Mouse (Mus musculus) neural tube, embryonic 12.5 days (tissue): ENCODE results near the gene Myo3b. TPM values are rescaled to one million over a fixed set of nuclear protein-coding genes. Genes with fewer than 3 reads are reported as not detected.

Experiments
- ATAC-seq: fragments of 200-750 bp; cut with Nextera tagmentation; 2 replicates; pipeline ENCODE4 v1.8.0; 2017; ENCODE audit warnings: low read depth, mild to moderate bottlenecking, moderate TSS enrichment, moderate library complexity; ENCODE audit not compliant: low FRiP score
- H3K27ac ChIP-seq: fragments of 300-500 bp; sonication (generic); 2 replicates; pipeline ENCODE4 v1.5.1; 2016
- H3K27me3 ChIP-seq: fragments of 300-500 bp; sonication (generic); replicated peaks from 2 replicates; pipeline ENCODE4 v1.6.1; 2016; ENCODE audit warnings: mild to moderate bottlenecking
- H3K36me3 ChIP-seq: fragments of 300-500 bp; sonication (generic); 2 replicates; pipeline ENCODE4 v1.6.1; 2016; ENCODE audit warnings: mild to moderate bottlenecking
- H3K4me1 ChIP-seq: fragments of 300-500 bp; sonication (generic); 2 replicates; pipeline ENCODE4 v1.6.1; 2016
- H3K4me2 ChIP-seq: fragments of 300-500 bp; sonication (generic); replicated peaks from 2 replicates; pipeline ENCODE4 v1.6.1; 2016; ENCODE audit warnings: mild to moderate bottlenecking
- H3K4me3 ChIP-seq: fragments of 300-500 bp; sonication (generic); 2 replicates; pipeline ENCODE4 v1.5.1; 2016
- H3K9ac ChIP-seq: fragments of 300-500 bp; sonication (generic); 2 replicates; pipeline ENCODE4 v1.6.1; 2016; ENCODE audit warnings: mild to moderate bottlenecking
- H3K9me3 ChIP-seq: fragments of 300-500 bp; sonication (generic); 2 replicates; pipeline ENCODE4 v1.6.1; 2016; ENCODE audit warnings: mild to moderate bottlenecking
- WGBS: fragments of 180-500 bp; shearing (Covaris S2); methylation state at CpG from one replicate; pipeline ENCODE4 v1.1.7; 2016; 5-methylcytosine and 5-hydroxymethylcytosine counted together
- polyA plus RNA-seq: library from polyadenylated mRNA; unstranded; fragments of >200 nt; fragmentation: Nextera tagmentation; extraction: Ambion mirVana; gene quantifications from 2 replicates; pipeline ENCODE4 v1.2.1, GENCODE M21; 2016

Myo3b gene
- polyA plus RNA-seq, 1 experiment from 2014 or later = 0.04 TPM

DNA sequence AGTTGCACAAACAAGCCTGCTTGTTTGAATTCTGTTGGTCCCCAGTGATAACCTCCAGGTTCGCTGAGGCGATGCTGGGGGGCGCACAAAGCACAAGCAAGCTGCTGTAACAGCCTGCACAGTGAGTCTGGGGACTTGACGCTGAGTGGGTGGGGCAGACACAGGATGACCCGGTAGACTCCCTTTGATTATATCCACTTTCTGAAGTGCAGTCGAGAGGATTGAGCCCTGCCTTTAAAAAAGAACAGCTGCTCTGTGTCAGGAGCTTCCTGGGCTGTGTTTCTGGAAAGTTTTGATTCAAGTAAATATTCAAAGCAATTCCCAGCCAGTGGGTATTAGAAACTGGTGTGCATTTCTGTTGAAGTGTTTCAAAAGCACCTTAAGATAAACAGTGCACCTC lies 341.0 kb downstream of the Myo3b start:
- Histone ChIP-seq H3K27ac (no peak overlapping the region), H3K4me1 (no peaks in the 10 kb centered on the region), H3K4me2 (no peak overlapping the region), H3K9ac (no peak overlapping the region), H3K9me3 (no peaks in the 10 kb centered on the region), H3K4me3 (no peak overlapping the region), H3K36me3 (no peaks in the 10 kb centered on the region), H3K27me3 (no peaks in the 10 kb centered on the region)
- 32% methylated on average over 6 of the region's 6 CpGs for WGBS
- no peak for ATAC-seq

DNA sequence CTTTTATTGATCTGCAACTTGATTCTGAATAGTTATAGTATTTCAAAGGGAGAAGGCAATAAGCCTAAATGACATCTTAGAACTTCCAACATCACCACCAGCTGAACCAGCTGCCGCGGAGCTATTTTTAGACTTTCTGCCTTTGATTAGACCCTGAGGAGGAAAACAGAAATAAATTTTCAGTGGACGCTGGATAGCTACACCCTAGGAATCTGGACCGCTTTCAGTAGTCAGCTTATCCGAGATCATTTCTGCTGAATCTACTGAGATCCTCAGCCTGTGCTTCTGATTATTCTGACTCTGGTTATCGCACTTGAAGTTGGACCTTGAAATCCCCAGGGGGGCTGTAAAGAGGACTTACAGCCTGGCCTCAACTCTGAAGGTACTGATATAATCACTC lies 349.7 kb downstream of the Myo3b start:
- no peak for ATAC-seq
- 50% methylated on average over 6 of the region's 6 CpGs for WGBS
- no peaks in the 10 kb centered on the region for H3K36me3 ChIP-seq
- H3K4me3 ChIP-seq = no peak overlapping the region
- no peaks in the 10 kb centered on the region for H3K9me3 ChIP-seq
- H3K4me2 ChIP-seq = no peak overlapping the region
- no peaks in the 10 kb centered on the region for H3K4me1 ChIP-seq
- no peak overlapping the region for H3K27ac ChIP-seq
- no peaks in the 10 kb centered on the region for H3K27me3 ChIP-seq
- no peak overlapping the region for H3K9ac ChIP-seq

DNA sequence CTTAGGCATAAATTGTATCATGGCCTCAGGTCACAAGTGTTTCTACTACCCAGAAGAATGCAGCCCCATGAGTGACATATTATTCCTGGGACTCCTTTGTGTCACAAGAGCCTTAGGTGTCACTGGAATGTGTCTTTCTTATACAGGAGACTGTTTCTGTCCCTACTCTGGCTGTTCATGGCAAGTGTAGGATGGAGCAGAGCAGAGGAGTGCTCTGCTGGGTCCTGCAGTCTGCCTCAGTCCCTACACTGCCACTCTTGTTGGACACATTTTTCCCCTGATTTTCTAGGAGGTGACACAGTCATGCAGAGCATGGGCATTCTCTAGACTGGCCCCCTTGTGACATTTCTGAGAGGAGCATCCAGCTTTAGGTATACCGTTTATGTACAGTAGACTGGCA lies 350.2 kb downstream of the Myo3b start:
- Histone ChIP-seq H3K4me2 (no peak overlapping the region), H3K9me3 (no peaks in the 10 kb centered on the region), H3K27me3 (no peaks in the 10 kb centered on the region), H3K27ac (no peak overlapping the region), H3K4me1 (no peaks in the 10 kb centered on the region), H3K9ac (no peak overlapping the region), H3K4me3 (no peak overlapping the region), H3K36me3 (no peaks in the 10 kb centered on the region)
- WGBS = 93% methylated on average over 1 of the region's 1 CpGs
- no peak for ATAC-seq

DNA sequence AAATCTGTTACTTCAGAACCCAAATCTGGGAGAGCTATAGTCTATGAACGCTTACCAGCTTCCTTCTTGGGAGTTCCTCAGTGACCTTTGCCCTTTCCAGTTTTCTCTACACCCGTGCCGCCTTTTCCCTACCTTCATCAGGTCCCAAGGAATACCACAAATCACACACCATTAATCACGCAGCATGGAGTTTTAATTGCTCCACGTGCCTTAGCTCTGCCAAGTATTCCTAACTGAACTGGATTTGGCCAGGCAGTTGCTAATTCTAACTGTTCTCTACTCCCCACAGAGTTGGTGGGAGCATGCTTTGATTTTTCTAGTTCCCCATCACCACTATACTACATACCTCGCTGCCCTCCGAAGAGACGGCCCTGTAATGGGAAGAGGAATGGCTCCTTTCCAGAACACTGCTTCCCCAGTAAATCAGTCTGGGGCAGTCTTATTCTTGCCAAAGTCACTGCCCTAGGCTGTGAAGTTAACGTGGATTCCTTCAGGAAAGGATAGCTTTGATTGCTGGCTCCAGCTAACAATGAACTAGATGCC lies 358.9 kb downstream of the Myo3b start:
- no peaks in the 10 kb centered on the region for H3K27me3 ChIP-seq
- ATAC-seq = no peak
- H3K9me3 ChIP-seq = no peaks in the 10 kb centered on the region
- no peaks in the 10 kb centered on the region for H3K4me1 ChIP-seq
- no peak overlapping the region for H3K4me2 ChIP-seq
- 65% methylated on average over 9 of the region's 9 CpGs for WGBS
- H3K36me3 ChIP-seq = no peaks in the 10 kb centered on the region
- H3K27ac ChIP-seq = no peak overlapping the region
- no peak overlapping the region for H3K9ac ChIP-seq
- no peak overlapping the region for H3K4me3 ChIP-seq

DNA sequence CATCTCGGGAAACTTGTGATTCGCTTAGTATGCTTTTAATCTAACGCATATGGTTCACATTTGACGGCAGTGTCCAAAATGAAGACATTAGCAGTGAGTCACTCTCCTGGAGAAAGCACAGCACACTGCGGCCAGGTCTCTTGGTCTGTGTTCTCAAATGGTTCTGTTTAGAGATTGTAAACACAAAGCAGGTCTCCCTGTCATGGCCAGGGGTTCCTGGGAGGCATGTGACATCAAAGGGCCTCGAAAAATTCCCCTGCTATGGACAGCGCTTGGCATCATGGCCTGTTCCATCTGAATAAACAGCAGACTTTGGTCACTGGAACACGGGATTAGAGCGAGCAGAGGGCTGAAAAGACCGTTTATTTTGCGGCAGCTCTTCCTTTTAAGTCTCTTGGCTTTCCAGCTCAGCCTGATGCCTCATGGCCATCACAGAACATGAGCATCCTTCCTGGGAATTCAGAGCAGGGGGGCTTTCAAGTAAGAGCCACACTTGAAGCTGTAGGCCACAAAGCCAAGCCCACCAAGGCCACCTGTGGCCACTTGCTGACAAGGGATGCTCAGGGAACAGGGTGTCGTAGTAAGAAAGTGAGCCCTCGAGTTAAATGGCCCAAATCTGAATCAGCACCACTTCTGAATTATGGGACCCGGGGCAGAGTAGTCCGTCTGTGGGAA lies 360.7 kb downstream of the Myo3b start:
- 78% methylated on average over 15 of the region's 15 CpGs for WGBS
- no peak for ATAC-seq
- no peak overlapping the region for H3K4me3 ChIP-seq
- H3K9ac ChIP-seq = no peak overlapping the region
- H3K4me2 ChIP-seq = no peak overlapping the region
- H3K27me3 ChIP-seq = no peaks in the 10 kb centered on the region
- no peaks in the 10 kb centered on the region for H3K4me1 ChIP-seq
- no peak overlapping the region for H3K27ac ChIP-seq
- no peaks in the 10 kb centered on the region for H3K36me3 ChIP-seq
- no peaks in the 10 kb centered on the region for H3K9me3 ChIP-seq

DNA sequence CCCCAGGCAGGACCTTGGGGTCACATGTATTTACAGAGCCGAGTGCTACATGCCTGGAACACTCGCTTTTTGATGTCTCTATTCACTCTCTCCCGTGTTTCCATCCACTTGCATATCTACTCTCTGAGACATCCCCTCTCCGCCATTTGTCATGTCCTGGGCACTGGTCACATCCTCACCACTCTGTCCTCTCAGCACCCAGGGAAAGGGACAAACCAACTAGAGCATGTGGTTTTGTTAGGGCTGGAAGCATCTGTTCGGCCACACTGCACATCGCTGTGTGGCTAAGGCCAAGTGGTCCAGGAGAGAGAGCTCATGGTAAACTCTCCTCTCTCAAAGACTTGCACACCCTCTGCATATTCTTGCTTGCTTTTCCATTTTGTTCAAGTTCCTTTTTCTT lies 361.4 kb downstream of the Myo3b start:
- ATAC-seq = no peak
- H3K4me3 ChIP-seq = no peak overlapping the region
- H3K9me3 ChIP-seq = no peaks in the 10 kb centered on the region
- no peaks in the 10 kb centered on the region for H3K36me3 ChIP-seq
- H3K4me2 ChIP-seq = no peak overlapping the region
- WGBS = 88% methylated on average over 6 of the region's 6 CpGs
- H3K27ac ChIP-seq = no peak overlapping the region
- no peaks in the 10 kb centered on the region for H3K27me3 ChIP-seq
- H3K9ac ChIP-seq = no peak overlapping the region
- no peaks in the 10 kb centered on the region for H3K4me1 ChIP-seq

DNA sequence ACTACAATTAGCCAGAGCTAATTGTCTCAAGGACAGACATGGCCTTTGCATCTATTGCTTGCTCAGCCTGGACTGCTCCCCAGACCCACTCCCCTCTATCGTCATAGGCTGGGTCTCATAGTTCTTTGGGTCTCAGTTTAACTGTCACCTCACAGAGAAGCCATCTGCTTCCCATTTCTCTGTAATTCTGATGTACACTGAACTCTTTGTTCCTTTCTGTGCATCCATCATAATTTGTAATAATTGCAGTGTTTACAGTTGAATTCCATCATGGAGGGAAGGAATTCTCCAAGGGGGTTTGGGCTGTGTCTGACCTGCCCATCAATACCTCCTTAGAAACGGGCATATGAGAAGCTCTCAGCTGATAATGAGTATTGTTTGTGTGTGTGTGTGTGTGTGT lies 365.4 kb downstream of the Myo3b start:
- Histone ChIP-seq H3K4me1 (0 out of 2 replicates have a peak, but pooled peaks cover 6% of the 10 kb centered on the region), H3K27me3 (no peaks in the 10 kb centered on the region), H3K27ac (no peak overlapping the region), H3K36me3 (no peaks in the 10 kb centered on the region), H3K9ac (no peak overlapping the region), H3K4me2 (no peak overlapping the region), H3K9me3 (no peaks in the 10 kb centered on the region), H3K4me3 (no peak overlapping the region)
- WGBS = 63% methylated on average over 2 of the region's 2 CpGs
- no peak for ATAC-seq

DNA sequence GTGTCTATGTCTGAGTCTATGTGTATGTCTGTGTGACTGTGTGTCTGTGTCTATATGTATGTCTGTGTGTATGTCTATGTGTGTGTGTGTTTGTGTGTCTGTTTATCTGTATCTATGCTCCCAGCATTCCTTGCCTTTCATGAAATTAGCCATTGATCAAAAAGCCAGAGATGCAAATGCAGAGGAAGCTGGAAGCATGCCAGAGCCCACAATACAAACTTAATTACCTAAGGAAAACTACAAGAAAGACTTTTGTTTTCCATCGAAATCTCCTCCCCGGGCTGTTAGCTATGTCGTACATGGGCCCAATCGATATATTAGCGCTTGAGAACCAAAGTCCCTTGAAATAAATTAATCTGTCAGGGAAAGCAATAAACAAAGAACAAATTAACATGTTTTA lies 367.9 kb downstream of the Myo3b start:
- H3K4me3 ChIP-seq = no peak overlapping the region
- H3K27me3 ChIP-seq = no peaks in the 10 kb centered on the region
- H3K4me2 ChIP-seq = no peak overlapping the region
- H3K4me1 ChIP-seq = 0 out of 2 replicates have a peak, but pooled peaks cover 6% of the 10 kb centered on the region
- H3K9me3 ChIP-seq = no peaks in the 10 kb centered on the region
- WGBS = 62% methylated on average over 5 of the region's 5 CpGs
- no peak overlapping the region for H3K27ac ChIP-seq
- no peaks in the 10 kb centered on the region for H3K36me3 ChIP-seq
- ATAC-seq = no peak
- H3K9ac ChIP-seq = no peak overlapping the region

DNA sequence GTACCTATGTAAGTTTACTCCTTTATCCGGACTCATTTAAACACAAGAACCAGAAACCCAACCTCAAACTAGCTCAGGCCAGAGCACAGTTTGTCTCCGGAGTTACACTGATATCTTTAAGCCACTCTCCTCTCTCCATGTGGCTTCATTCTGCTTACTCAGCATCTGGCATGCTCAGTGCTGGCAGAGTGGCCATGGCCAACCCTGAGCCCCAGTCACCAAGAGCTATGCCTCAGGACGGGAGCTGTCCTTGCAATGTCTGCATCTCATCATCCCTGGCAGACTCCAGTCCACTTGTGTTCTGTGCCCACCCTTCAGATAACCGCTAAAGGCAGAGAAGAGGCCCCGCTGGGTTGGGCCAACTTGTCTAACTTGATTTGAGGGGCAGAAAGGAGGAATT lies 368.8 kb downstream of the Myo3b start:
- Histone ChIP-seq H3K9me3 (no peaks in the 10 kb centered on the region), H3K36me3 (no peaks in the 10 kb centered on the region), H3K27ac (no peak overlapping the region), H3K4me3 (no peak overlapping the region), H3K4me2 (no peak overlapping the region), H3K4me1 (0 out of 2 replicates have a peak, but pooled peaks cover 6% of the 10 kb centered on the region), H3K27me3 (no peaks in the 10 kb centered on the region), H3K9ac (no peak overlapping the region)
- no peak for ATAC-seq
- WGBS = 78% methylated on average over 5 of the region's 5 CpGs

DNA sequence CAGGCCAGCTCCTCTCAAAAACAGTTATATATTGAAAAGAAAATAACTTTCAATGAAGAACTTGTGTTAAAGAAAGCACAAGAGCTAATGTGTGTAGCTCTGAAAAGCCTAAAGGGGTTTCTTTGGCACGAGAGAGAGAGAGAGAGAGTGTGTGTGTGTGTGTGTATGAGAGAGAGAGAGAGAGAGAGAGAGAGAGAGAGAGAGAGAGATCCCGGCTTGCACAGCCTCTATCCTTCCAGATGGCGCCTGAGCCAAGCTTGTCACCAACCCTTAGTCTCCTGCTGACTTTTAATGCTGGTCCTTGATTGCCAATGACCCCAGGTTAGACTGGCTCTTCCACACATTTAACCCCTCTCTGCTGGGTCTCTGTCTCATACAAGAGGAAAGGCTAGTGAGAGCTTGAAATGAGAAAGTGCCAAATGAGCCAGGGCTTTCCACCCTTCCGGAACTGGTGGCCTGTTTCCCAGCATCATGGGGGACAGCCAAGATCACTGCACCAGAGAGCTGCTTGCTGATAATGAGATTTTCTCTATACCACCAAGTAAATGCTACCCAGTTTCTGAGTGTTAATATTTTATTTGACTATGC lies 371.5 kb downstream of the Myo3b start:
- H3K4me2 ChIP-seq = no peak overlapping the region
- ATAC-seq = no peak
- no peak overlapping the region for H3K9ac ChIP-seq
- H3K36me3 ChIP-seq = no peaks in the 10 kb centered on the region
- no peaks in the 10 kb centered on the region for H3K9me3 ChIP-seq
- H3K27me3 ChIP-seq = no peaks in the 10 kb centered on the region
- H3K4me3 ChIP-seq = no peak overlapping the region
- no peak overlapping the region for H3K27ac ChIP-seq
- H3K4me1 ChIP-seq = 0 out of 2 replicates have a peak, but pooled peaks cover 6% of the 10 kb centered on the region
- 67% methylated on average over 4 of the region's 4 CpGs for whole genome bisulfite sequencing

DNA sequence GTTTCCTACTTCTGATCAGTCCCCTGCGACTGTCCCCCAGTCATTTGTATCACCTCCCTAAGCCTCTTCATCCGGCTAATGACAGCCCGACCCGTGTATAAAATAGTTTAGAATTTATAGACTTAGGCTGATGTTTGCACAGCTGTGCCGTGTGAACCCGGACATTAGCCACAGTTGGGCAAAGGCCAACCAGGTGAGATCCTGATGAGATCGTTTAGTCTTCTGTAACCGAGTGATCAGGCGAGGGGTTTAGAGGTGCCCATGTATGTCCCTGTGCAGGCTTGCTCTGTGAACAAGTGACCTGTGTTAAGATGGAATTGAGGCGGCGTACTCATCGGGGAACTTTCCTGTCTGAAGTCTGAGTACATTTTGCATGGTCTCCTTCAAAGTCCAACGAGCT lies 373.4 kb downstream of the Myo3b start:
- H3K9me3 ChIP-seq = no peaks in the 10 kb centered on the region
- H3K27ac ChIP-seq = no peak overlapping the region
- H3K27me3 ChIP-seq = no peaks in the 10 kb centered on the region
- 71% methylated on average over 13 of the region's 13 CpGs for WGBS
- H3K9ac ChIP-seq = no peak overlapping the region
- 0 out of 2 replicates have a peak, but pooled peaks cover 4% of the 10 kb centered on the region for H3K4me1 ChIP-seq
- no peak overlapping the region for H3K4me2 ChIP-seq
- H3K36me3 ChIP-seq = no peaks in the 10 kb centered on the region
- no peak overlapping the region for H3K4me3 ChIP-seq
- no peak for ATAC-seq

DNA sequence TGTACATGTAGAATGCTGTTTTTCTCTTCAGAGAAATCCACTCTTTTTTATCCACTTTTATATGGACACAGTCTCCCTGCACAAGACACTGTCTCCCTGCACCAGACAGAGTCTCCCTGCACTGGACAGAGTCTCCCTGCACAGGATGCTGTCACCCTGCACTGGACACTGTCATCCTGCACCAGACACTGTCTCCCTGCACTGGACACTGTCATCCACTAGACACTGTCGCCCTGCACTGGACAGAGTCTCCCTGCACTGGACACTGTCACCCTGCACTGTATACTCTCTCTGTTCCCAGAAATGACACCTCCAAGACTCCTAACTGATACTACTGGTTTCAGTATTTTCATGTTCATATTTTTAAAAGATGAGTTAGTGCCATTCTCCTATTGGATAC lies 375.5 kb downstream of the Myo3b start:
- no peak for ATAC-seq
- no peaks in the 10 kb centered on the region for H3K9me3 ChIP-seq
- H3K36me3 ChIP-seq = no peaks in the 10 kb centered on the region
- H3K4me3 ChIP-seq = no peak overlapping the region
- no peaks in the 10 kb centered on the region for H3K4me1 ChIP-seq
- H3K4me2 ChIP-seq = no peak overlapping the region
- H3K9ac ChIP-seq = no peak overlapping the region
- H3K27me3 ChIP-seq = no peaks in the 10 kb centered on the region
- H3K27ac ChIP-seq = no peak overlapping the region
- 100% methylated on average over 1 of the region's 1 CpGs for WGBS

DNA sequence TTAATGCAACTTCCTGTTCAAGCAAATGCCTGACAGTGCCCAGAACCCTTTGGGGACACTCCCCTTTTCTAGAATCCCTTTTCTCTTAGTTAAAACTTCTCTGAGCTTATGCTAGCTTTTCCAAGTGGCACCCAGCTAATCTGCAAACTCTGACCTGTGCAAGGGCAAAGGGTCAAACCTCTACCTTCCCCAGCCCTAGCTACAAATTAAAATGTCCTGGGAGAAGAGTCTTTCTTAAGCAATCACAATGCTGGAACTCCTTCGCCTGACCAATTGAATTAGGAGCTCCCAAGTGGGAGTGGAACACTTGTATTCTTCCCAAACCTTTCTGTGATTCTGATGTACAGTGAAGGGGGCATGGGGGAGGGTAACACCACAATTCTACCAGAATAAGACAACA lies 376.6 kb downstream of the Myo3b start:
- no peaks in the 10 kb centered on the region for H3K9me3 ChIP-seq
- H3K9ac ChIP-seq = no peak overlapping the region
- whole genome bisulfite sequencing = 87% methylated on average over 1 of the region's 1 CpGs
- H3K4me1 ChIP-seq = no peaks in the 10 kb centered on the region
- H3K27ac ChIP-seq = no peak overlapping the region
- H3K4me3 ChIP-seq = no peak overlapping the region
- H3K36me3 ChIP-seq = no peaks in the 10 kb centered on the region
- no peak for ATAC-seq
- H3K4me2 ChIP-seq = no peak overlapping the region
- no peaks in the 10 kb centered on the region for H3K27me3 ChIP-seq
